Mouse (Mus musculus): ENCODE measurements around the gene Nmbr. TPM values are rescaled to one million over a fixed set of nuclear protein-coding genes. Genes with fewer than 3 reads are reported as not detected.
A peak's percentile ranks its signal among the peaks of the same experiment; 100 is the strongest.

The Nmbr gene
- polyA plus RNA-seq, 1 experiment from 2014 or later, result 0.07 TPM

DNA sequence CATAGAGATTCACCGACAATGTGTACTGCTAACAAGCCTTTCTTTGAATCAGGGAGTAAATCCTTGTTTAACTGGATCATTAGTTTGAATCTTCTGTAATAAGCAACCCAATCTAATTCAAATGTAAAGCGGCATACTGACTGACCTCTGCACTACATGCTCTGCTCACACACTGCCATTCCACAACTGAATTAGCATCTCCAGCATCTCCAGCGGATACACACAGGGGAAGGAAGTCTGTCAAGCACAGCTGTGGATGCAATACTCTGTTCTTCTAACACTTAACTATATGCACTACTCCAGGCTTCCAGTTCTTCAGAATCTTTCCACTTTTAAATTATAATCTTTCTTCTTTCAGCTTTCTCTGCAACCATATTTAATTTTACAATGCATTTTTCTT, 15.0 kb upstream of the Nmbr start:
- no peak overlapping the region for H3K27ac ChIP-seq (replicated peaks)
- no peak for ATAC-seq (ENCODE audit: low FRiP score, low TSS enrichment)
- no peak for DNase-seq (ENCODE audit: low spot score)
- WGBS, result 81% methylated on average over 3 of the region's 3 CpGs
- H3K4me3 ChIP-seq (ENCODE audit: low read depth, low read length), result no peak overlapping the region
- H3K36me3 ChIP-seq (ENCODE audit: control insufficient read depth, insufficient read depth, low read length), result 0 out of 2 replicates have a peak, but pooled peaks cover 3% of the 10 kb centered on the region
- no peak overlapping the region for H3K4me2 ChIP-seq (replicated peaks; ENCODE audit: low read depth)
- no peaks in the 10 kb centered on the region for H3K27me3 ChIP-seq (ENCODE audit: control insufficient read depth, insufficient read depth, low read length)
- H3K9ac ChIP-seq (ENCODE audit: low read length), result no peak overlapping the region
- no peaks in the 10 kb centered on the region for H3K9me3 ChIP-seq (ENCODE audit: control insufficient read depth, low read length)
- TF ChIP-seq CTCF (IDR thresholded peaks at IDR 0.05; ENCODE audit: low read depth), result no peak
- TF ChIP-seq EP300 (optimal IDR thresholded peaks at IDR 0.05), result no peak
- no peaks in the 10 kb centered on the region for H3K4me1 ChIP-seq (replicated peaks; ENCODE audit: control insufficient read depth, insufficient read depth)

DNA sequence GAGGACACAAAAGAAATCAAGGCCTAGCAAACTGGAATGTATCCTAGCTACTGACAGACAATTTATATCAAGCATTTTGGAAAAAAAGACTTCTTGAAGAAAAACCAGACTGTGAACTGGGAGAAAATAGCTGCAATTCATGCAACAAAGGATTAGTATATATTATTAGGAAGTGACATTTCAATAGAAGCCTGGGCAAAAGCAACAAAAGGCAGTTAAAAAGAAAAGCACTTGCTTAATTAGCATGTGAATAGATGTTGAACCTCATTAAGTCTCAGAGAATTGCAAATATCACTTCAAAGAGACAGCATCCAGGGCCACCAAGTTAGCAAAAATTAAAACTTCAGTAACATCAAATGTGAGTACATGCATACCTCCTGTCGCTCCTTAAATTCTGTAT, 2.2 kb upstream of the Nmbr start:
- DNase-seq (ENCODE audit: low spot score), result no peak
- Histone ChIP-seq H3K4me1 (replicated peaks; ENCODE audit: control insufficient read depth, insufficient read depth) (peaks cover 6% of the 10 kb centered on the region; the same call in 1 of the 2 replicates), H3K27me3 (ENCODE audit: control insufficient read depth, insufficient read depth, low read length) (no peaks in the 10 kb centered on the region), H3K36me3 (ENCODE audit: control insufficient read depth, insufficient read depth, low read length) (no peaks in the 10 kb centered on the region), H3K9me3 (ENCODE audit: control insufficient read depth, low read length) (no peaks in the 10 kb centered on the region), H3K4me2 (replicated peaks; ENCODE audit: low read depth) (no peak overlapping the region), H3K27ac (replicated peaks) (no peak overlapping the region), H3K4me3 (ENCODE audit: low read depth, low read length) (no peak overlapping the region), H3K9ac (ENCODE audit: low read length) (no peak overlapping the region)
- ATAC-seq (ENCODE audit: low FRiP score, low TSS enrichment), result no peak
- TF ChIP-seq EP300 (optimal IDR thresholded peaks at IDR 0.05) (no peak), CTCF (IDR thresholded peaks at IDR 0.05; ENCODE audit: low read depth) (no peak)
- WGBS, result 89% methylated on average over 1 of the region's 1 CpGs

DNA sequence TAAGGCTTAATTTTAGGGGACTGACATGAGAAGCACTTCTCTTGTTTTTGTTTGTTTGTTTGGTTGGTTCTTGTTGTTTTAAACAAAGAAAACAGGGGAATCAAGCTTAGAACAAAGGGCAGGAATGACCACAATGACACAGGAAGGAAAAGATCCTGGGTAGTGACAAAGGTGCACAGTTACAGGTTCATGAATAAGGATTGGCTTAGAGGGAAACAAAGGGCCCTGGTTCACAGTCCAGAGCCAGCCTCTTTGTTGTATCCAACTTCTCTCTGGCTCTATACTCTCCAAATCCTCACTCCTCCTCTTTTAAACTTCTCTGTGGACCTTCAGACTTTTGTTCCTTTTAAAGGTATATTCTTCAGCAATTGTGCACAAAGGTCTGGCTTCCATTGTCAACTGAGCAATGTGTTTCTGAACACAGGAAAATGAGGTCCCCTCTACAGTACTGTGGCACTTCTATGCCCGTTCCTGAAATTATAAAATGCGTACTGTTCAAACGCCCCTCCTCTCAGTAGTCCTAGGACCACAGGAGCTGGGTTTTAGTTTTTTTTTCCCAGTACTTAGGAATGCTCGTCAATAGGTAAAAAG, 1.5 kb upstream of the Nmbr start:
- TF ChIP-seq EP300 (optimal IDR thresholded peaks at IDR 0.05) (no peak), CTCF (IDR thresholded peaks at IDR 0.05; ENCODE audit: low read depth) (no peak)
- WGBS, result 60% methylated on average over 4 of the region's 4 CpGs
- Histone ChIP-seq H3K9me3 (ENCODE audit: control insufficient read depth, low read length) (no peaks in the 10 kb centered on the region), H3K4me1 (replicated peaks; ENCODE audit: control insufficient read depth, insufficient read depth) (peaks cover 6% of the 10 kb centered on the region; the same call in 1 of the 2 replicates), H3K4me3 (ENCODE audit: low read depth, low read length) (peak overlapping the region; percentile 94; the same call in 1 of the 2 replicates), H3K27ac (replicated peaks) (no peak overlapping the region), H3K4me2 (replicated peaks; ENCODE audit: low read depth) (peak overlapping the region; percentile 58), H3K36me3 (ENCODE audit: control insufficient read depth, insufficient read depth, low read length) (no peaks in the 10 kb centered on the region), H3K27me3 (ENCODE audit: control insufficient read depth, insufficient read depth, low read length) (no peaks in the 10 kb centered on the region), H3K9ac (ENCODE audit: low read length) (no peak overlapping the region; the same call in 1 of the 2 replicates)
- DNase-seq (ENCODE audit: low spot score) (no peak), ATAC-seq (ENCODE audit: low FRiP score, low TSS enrichment) (no peak)

DNA sequence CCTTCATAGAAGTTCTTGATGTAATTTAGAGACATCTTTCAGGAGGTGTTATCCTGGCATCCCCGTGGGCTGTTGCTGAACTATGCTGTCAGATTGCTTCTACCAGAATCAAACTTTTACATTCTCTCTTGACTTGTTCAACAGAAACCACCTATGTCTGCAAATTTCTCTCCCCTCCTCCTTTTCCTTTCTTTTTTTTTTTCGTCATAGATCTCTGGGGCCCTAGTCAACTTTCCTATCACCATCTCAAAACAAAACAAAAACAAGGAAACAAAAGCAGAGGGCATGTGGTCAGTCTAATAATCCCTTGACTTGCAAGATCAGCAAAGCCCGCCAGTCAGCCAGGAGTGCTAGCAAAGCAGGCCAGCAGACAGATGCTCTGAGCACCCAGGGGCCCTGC, 12.7 kb downstream of the Nmbr start, which contains the start of gene Gje1:
TSS of gene Gje1 (minus strand) at position 101 of the 400 bp plus-strand sequence.
- Histone ChIP-seq H3K36me3 (ENCODE audit: control insufficient read depth, insufficient read depth, low read length) (no peaks in the 10 kb centered on the region), H3K27ac (replicated peaks) (no peak within 1 kb of the TSS), H3K4me3 (ENCODE audit: low read depth, low read length) (no peak within 1 kb of the TSS), H3K9ac (ENCODE audit: low read length) (no peak within 1 kb of the TSS), H3K4me1 (replicated peaks; ENCODE audit: control insufficient read depth, insufficient read depth) (no peaks in the 10 kb centered on the region), H3K27me3 (ENCODE audit: control insufficient read depth, insufficient read depth, low read length) (no peaks in the 10 kb centered on the region), H3K9me3 (ENCODE audit: control insufficient read depth, low read length) (no peaks in the 10 kb centered on the region), H3K4me2 (replicated peaks; ENCODE audit: low read depth) (no peak within 1 kb of the TSS)
- DNase-seq (ENCODE audit: low spot score), result no peak
- 55% methylated on average over 3 of the region's 3 CpGs for WGBS
- no peak for ATAC-seq (ENCODE audit: low FRiP score, low TSS enrichment)
- TF ChIP-seq EP300 (optimal IDR thresholded peaks at IDR 0.05) (no peak), CTCF (IDR thresholded peaks at IDR 0.05; ENCODE audit: low read depth) (no peak)

DNA sequence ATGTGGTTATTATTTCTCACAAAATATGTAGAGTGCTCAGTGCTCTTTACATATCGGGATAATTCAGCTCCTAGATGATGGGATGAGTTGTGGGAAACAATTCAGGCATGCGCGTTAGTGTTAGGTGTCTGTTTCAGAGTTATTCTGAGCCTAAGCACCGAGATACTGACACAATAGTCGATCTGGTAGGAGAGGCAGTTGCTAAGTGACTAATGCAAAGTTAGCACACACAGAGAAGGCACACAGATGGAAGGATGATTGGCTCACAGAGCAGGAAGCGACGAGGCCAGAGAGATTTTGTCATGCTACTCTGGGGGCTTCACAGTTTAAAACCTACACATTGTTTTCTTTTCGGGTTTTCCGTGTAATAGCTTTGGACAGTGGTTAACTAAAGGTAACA, 20.3 kb downstream of the Nmbr start:
- no peak overlapping the region for H3K9ac ChIP-seq (ENCODE audit: low read length)
- H3K27ac ChIP-seq (replicated peaks), result no peak overlapping the region
- no peak for ATAC-seq (ENCODE audit: low FRiP score, low TSS enrichment)
- no peaks in the 10 kb centered on the region for H3K27me3 ChIP-seq (ENCODE audit: control insufficient read depth, insufficient read depth, low read length)
- no peaks in the 10 kb centered on the region for H3K4me1 ChIP-seq (replicated peaks; ENCODE audit: control insufficient read depth, insufficient read depth)
- 64% methylated on average over 9 of the region's 9 CpGs for WGBS
- no peak overlapping the region for H3K4me2 ChIP-seq (replicated peaks; ENCODE audit: low read depth)
- H3K9me3 ChIP-seq (ENCODE audit: control insufficient read depth, low read length), result no peaks in the 10 kb centered on the region
- TF ChIP-seq CTCF (IDR thresholded peaks at IDR 0.05; ENCODE audit: low read depth) (no peak), EP300 (optimal IDR thresholded peaks at IDR 0.05) (no peak)
- no peak overlapping the region for H3K4me3 ChIP-seq (ENCODE audit: low read depth, low read length)
- H3K36me3 ChIP-seq (ENCODE audit: control insufficient read depth, insufficient read depth, low read length), result no peaks in the 10 kb centered on the region
- DNase-seq (ENCODE audit: low spot score), result no peak

DNA sequence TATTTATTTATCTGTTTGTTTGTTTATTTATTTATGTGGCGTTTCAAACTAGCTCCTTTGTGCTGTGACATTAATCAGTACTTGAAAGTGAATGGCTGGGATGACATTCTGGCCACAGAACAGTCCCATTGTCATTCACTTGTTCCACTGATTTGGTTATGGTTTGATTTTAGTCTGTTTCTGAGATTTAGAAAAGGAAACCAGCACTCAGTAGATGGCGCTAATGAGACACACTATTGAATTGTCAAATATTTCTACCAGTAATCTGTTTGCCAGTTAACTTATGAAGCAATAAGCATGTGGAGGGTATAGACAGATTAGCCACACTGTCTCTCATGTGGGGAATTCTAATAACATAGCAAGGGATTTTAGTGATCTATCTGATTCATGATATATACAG, 28.9 kb downstream of the Nmbr start:
- Histone ChIP-seq H3K27me3 (ENCODE audit: control insufficient read depth, insufficient read depth, low read length) (no peaks in the 10 kb centered on the region), H3K36me3 (ENCODE audit: control insufficient read depth, insufficient read depth, low read length) (no peaks in the 10 kb centered on the region), H3K4me3 (ENCODE audit: low read depth, low read length) (no peak overlapping the region), H3K9me3 (ENCODE audit: control insufficient read depth, low read length) (no peaks in the 10 kb centered on the region), H3K27ac (replicated peaks) (no peak overlapping the region), H3K4me2 (replicated peaks; ENCODE audit: low read depth) (no peak overlapping the region), H3K4me1 (replicated peaks; ENCODE audit: control insufficient read depth, insufficient read depth) (no peaks in the 10 kb centered on the region), H3K9ac (ENCODE audit: low read length) (no peak overlapping the region)
- TF ChIP-seq EP300 (optimal IDR thresholded peaks at IDR 0.05), result no peak
- peak; percentile 75 for TF ChIP-seq CTCF (IDR thresholded peaks at IDR 0.05; ENCODE audit: low read depth)
- DNase-seq (ENCODE audit: low spot score), result no peak
- 2% methylated on average over 2 of the region's 2 CpGs for WGBS
- no peak for ATAC-seq (ENCODE audit: low FRiP score, low TSS enrichment)

Data from stomach, postnatal 0 days (tissue).